ENCODE assay signal across 9 mouse cellular contexts in the genomic region with DNA sequence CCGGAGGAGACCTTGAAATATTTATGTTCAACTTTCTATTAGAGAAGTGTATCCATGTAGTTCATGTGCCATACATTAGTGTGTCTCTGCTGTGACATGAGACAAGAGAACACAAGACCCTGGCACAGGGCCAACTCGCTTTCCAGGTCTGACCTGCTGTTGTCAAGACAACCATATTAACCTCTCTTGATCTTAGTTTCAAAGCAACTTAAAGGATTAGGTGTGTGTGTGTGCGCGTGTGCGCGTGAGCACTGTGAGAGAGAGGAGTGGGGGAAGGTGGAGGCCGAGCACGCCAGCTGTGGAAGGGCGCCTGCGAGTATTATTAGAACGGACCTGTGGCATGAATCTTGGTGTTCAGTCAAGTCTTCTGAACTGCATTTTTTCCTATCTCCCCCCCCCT. TPM values are rescaled to one million over a fixed set of nuclear protein-coding genes. Genes with fewer than 3 reads are reported as not detected.
DNase-seq lines count a peak whose midpoint lies in the region; ATAC-seq and TF ChIP-seq lines count a peak whose summit lies in the region.
"Had no signal": no experiment of that assay in that cellular context is flagged by ENCODE, and none has a peak within 500 bp of the region (broad histone marks: within the 10 kb centered on the region; RNA-seq: fewer than 3 reads in every experiment).

No protein-coding gene starts in this region.

- TF ChIP-seq POLR2A in myocyte (IDR thresholded peaks at IDR 0.05; ENCODE audit: insufficient read length, low read depth) = peak; percentile 35

- H3K27ac ChIP-seq in hindbrain, embryonic 15.5 days (replicated peaks) = no peak overlapping the region
- no peak overlapping the region for H3K27ac ChIP-seq in hindbrain, embryonic 10.5 days

- H3K4me2 ChIP-seq in hindbrain, embryonic 15.5 days = no peak overlapping the region
- no peak overlapping the region for H3K4me2 ChIP-seq in myocyte (ENCODE audit: low read depth)

- no peak overlapping the region for H3ac ChIP-seq in myocyte (ENCODE audit: control insufficient read depth, insufficient read length)

- peak; percentile 27 for DNase-seq in adrenal gland, postnatal 10 days
- no peak for DNase-seq in adrenal gland, adult 2 months
- no peak for DNase-seq in hindbrain, embryonic 10.5 days (ENCODE audit: low spot score)
- DNase-seq in right cerebral cortex, postnatal 14 days = peak; percentile 48
- DNase-seq in right cerebral cortex, postnatal 36 days (ENCODE audit: low spot score in 2 of 2) = no peak
- no peak for DNase-seq in ovary, adult 18-20 months (ENCODE audit: low spot score)
- DNase-seq: spleen, adult 18-20 months had no signal

- 0 out of 2 replicates have a peak, but pooled peaks have one; percentile 45 for ATAC-seq in hindbrain, embryonic 15.5 days (ENCODE audit: low FRiP score, low read depth)

- H3K4me1 ChIP-seq in hindbrain, embryonic 15.5 days (replicated peaks) = peaks cover 3% of the 10 kb centered on the region; the same call in 1 of the 2 replicates
- H3K4me1 ChIP-seq in hindbrain, embryonic 10.5 days (replicated peaks) = peaks cover under 1% of the 10 kb centered on the region; the same call in 1 of the 2 replicates

- no peak overlapping the region for H3K4me3 ChIP-seq in hindbrain, embryonic 15.5 days
- H3K4me3 ChIP-seq in hindbrain, embryonic 10.5 days = no peak overlapping the region
- H3K4me3 ChIP-seq in myocyte = no peak overlapping the region

- 88% methylated on average over 11 of the region's 11 CpGs for WGBS in hindbrain, embryonic 15.5 days
- WGBS in hindbrain, embryonic 10.5 days = 95% methylated on average over 11 of the region's 11 CpGs

- H3K27me3 ChIP-seq in hindbrain, embryonic 15.5 days = no peaks in the 10 kb centered on the region
- no peaks in the 10 kb centered on the region for H3K27me3 ChIP-seq in hindbrain, embryonic 10.5 days (ENCODE audit: insufficient read depth, poor library complexity, severe bottlenecking)
- H3K27me3 ChIP-seq in myocyte (ENCODE audit: control insufficient read depth, insufficient read depth, insufficient read length) = no peaks in the 10 kb centered on the region

- H3K9ac ChIP-seq in hindbrain, embryonic 15.5 days = no peak overlapping the region

- H3K9me3 ChIP-seq in hindbrain, embryonic 15.5 days = no peaks in the 10 kb centered on the region
- peaks cover 14% of the 10 kb centered on the region for H3K9me3 ChIP-seq in hindbrain, embryonic 10.5 days

- H3K79me2 ChIP-seq in myocyte (ENCODE audit: control insufficient read depth, insufficient read depth) = peaks cover 48% of the 10 kb centered on the region

- peaks cover 15% of the 10 kb centered on the region for H3K36me3 ChIP-seq in hindbrain, embryonic 15.5 days
- peaks cover 89% of the 10 kb centered on the region for H3K36me3 ChIP-seq in hindbrain, embryonic 10.5 days
- peaks cover 55% of the 10 kb centered on the region for H3K36me3 ChIP-seq in myocyte (ENCODE audit: control insufficient read depth, insufficient read depth)

TF ChIP-seq in myocyte, 11 proteins besides CTCF, POLR2A, EP300 and RAD21:
- no peak for TF ChIP-seq MYOG (IDR thresholded peaks at IDR 0.05; ENCODE audit: control insufficient read depth in 1 of 3, insufficient read depth in 1 of 3, insufficient read length in 2 of 3, low read depth in 2 of 3)
- TF ChIP-seq POLR2AphosphoS2 (IDR thresholded peaks at IDR 0.05; ENCODE audit: insufficient read length, low read depth) = peak; percentile 55
TF ChIP-seq in myocyte: peak in this region for 1.

RNA-seq across cellular contexts. Expression of a gene that starts 15.0 kb away (rescaled TPM):
- 10 to 100 TPM; 39.9 to 52.9 TPM for total RNA-seq in adrenal gland, postnatal 10 days (2021)
- 10 to 100 TPM; 32.0 to 32.2 TPM for total RNA-seq in adrenal gland, adult 2 months (2021)
- 11.8 and 14.5 TPM in 2 replicates for polyA plus RNA-seq in adrenal gland, adult 2 months (2012; rRNA removed)
- 18.3 and 19.5 TPM in 2 replicates for polyA plus RNA-seq in hindbrain, embryonic 15.5 days (2015; fragmentation: Nextera tagmentation; extraction: Ambion mirVana)
- 25.6 and 27.4 TPM in 2 replicates for polyA plus RNA-seq in hindbrain, embryonic 10.5 days (2016; fragmentation: Nextera tagmentation; extraction: Ambion mirVana)
- 9.3 TPM for polyA plus RNA-seq in myocyte (2012; fragmentation: generic; extraction: Trizol)

Comparison
In these comparisons a context has a peak if more than half of its experiments do, and no peak if none do; other contexts are left out.
1. DNase-seq: peak in adrenal gland, postnatal 10 days (single experiment) and right cerebral cortex, postnatal 14 days (single experiment); none in adrenal gland, adult 2 months (single experiment), hindbrain, embryonic 10.5 days (single experiment), right cerebral cortex, postnatal 36 days (0 of 2) and ovary, adult 18-20 months (single experiment).